Mouse (Mus musculus) embryonic fibroblast, embryonic 13.5 days (primary cell): Measurements from ENCODE around the gene B3gnt6.

Experiments
- CTCF ChIP-seq: IDR thresholded peaks from 2 replicates; pipeline ENCODE4 v1.5.1; 2011; ENCODE audit warnings: mild to moderate bottlenecking, control low read depth, low read length, moderate library complexity, borderline replicate concordance; ENCODE audit not compliant: insufficient read depth
- POLR2A ChIP-seq: IDR thresholded peaks from 2 replicates; pipeline ENCODE4 v1.6.1; 2011; ENCODE audit warnings: low read depth, mild to moderate bottlenecking, control low read depth, low read length, moderate library complexity

- no peak for TF ChIP-seq CTCF
- no peak for TF ChIP-seq POLR2A
These were observed 37.5 kb upstream of the B3gnt6 start for GRCm38 (mm10) chr7:98236686-98237359.
